Mouse (Mus musculus) thymus, adult 2 months (tissue): ENCODE measurements around the gene Zmat5.
"Not testable (repeated sequence)": the region's sequence is repeated elsewhere in the genome, so short reads cannot be mapped to it uniquely, and the experiment has no call there.

Experiments
- CTCF ChIP-seq: fragments of 200-500 bp; IDR thresholded peaks from 2 replicates; pipeline ENCODE4 v1.5.1; 2012; ENCODE audit warnings: mild to moderate bottlenecking, control low read depth, low read length, moderate library complexity, borderline replicate concordance; ENCODE audit not compliant: control insufficient read depth, poor library complexity, insufficient read depth; ENCODE audit errors: extremely low read depth
- POLR2A ChIP-seq: fragments of 200-500 bp; IDR thresholded peaks from 2 replicates; pipeline ENCODE4 v1.6.1; 2012; ENCODE audit warnings: mild to moderate bottlenecking, low read length, control low read depth, moderate library complexity; ENCODE audit not compliant: control insufficient read depth, poor library complexity, insufficient read depth; ENCODE audit errors: extremely low read depth

- TF ChIP-seq POLR2A, CTCF: not testable (repeated sequence)
These were observed 5.7 kb downstream of the Zmat5 start for GRCm38 (mm10) chr11:4710188-4710587.
